Mouse (Mus musculus): ENCODE measurements around the gene Ssbp2. TPM values are rescaled to one million over a fixed set of nuclear protein-coding genes. Genes with fewer than 3 reads are reported as not detected.

The Ssbp2 gene
- polyA plus RNA-seq, 1 experiment from 2014 or later: 112 TPM

GRCm38 (mm10) chr13:91433021-91433420, 27.1 kb upstream of the Ssbp2 start:
- H3K27ac ChIP-seq (replicated peaks in 1 of 2; ENCODE audit: control insufficient read depth in 1 of 2, insufficient read depth in 1 of 2, low read depth in 2 of 2, low read length in 2 of 2): no peak overlapping the region
- no peak overlapping the region for H3K4me3 ChIP-seq (ENCODE audit: control insufficient read depth in 1 of 2, insufficient read depth in 1 of 2, low read depth in 1 of 2, low read length in 2 of 2)
- 84% methylated on average over 11 of the region's 11 CpGs for WGBS
- no peak for ATAC-seq (ENCODE audit: insufficient number of reproducible peaks, insufficient read depth, low FRiP score, low read depth)
- no peaks in the 10 kb centered on the region for H3K27me3 ChIP-seq (ENCODE audit: control insufficient read depth, insufficient read depth, low read length)
- no peaks in the 10 kb centered on the region for H3K4me1 ChIP-seq (ENCODE audit: control insufficient read depth in 2 of 2, insufficient read depth in 2 of 2, low read length in 2 of 2)
- no peaks in the 10 kb centered on the region for H3K36me3 ChIP-seq (ENCODE audit: control insufficient read depth, insufficient read depth, low read length)
- no peak overlapping the region for H3K4me2 ChIP-seq (ENCODE audit: low read length)
- no peaks in the 10 kb centered on the region for H3K9me3 ChIP-seq (ENCODE audit: control insufficient read depth, low read length)
- H3K9ac ChIP-seq (ENCODE audit: low read length): no peak overlapping the region

- Histone ChIP-seq H3K27me3 (ENCODE audit: control insufficient read depth, insufficient read depth, low read length) (no peaks in the 10 kb centered on the region), H3K4me1 (ENCODE audit: control insufficient read depth in 2 of 2, insufficient read depth in 2 of 2, low read length in 2 of 2) (no peaks in the 10 kb centered on the region), H3K36me3 (ENCODE audit: control insufficient read depth, insufficient read depth, low read length) (no peaks in the 10 kb centered on the region), H3K27ac (replicated peaks in 1 of 2; ENCODE audit: control insufficient read depth in 1 of 2, insufficient read depth in 1 of 2, low read depth in 2 of 2, low read length in 2 of 2) (no peak overlapping the region), H3K4me3 (ENCODE audit: control insufficient read depth in 1 of 2, insufficient read depth in 1 of 2, low read depth in 1 of 2, low read length in 2 of 2) (no peak overlapping the region), H3K9me3 (ENCODE audit: control insufficient read depth, low read length) (no peaks in the 10 kb centered on the region), H3K4me2 (ENCODE audit: low read length) (no peak overlapping the region), H3K9ac (ENCODE audit: low read length) (no peak overlapping the region)
- ATAC-seq (ENCODE audit: insufficient number of reproducible peaks, insufficient read depth, low FRiP score, low read depth): no peak
- 56% methylated on average over 3 of the region's 3 CpGs for WGBS
These were observed 22.2 kb upstream of the Ssbp2 start for GRCm38 (mm10) chr13:91437931-91438330.

GRCm38 (mm10) chr13:91441476-91441875, 18.6 kb upstream of the Ssbp2 start:
- no peak overlapping the region for H3K27ac ChIP-seq (replicated peaks in 1 of 2; ENCODE audit: control insufficient read depth in 1 of 2, insufficient read depth in 1 of 2, low read depth in 2 of 2, low read length in 2 of 2)
- no peak for ATAC-seq (ENCODE audit: insufficient number of reproducible peaks, insufficient read depth, low FRiP score, low read depth)
- H3K4me3 ChIP-seq (ENCODE audit: control insufficient read depth in 1 of 2, insufficient read depth in 1 of 2, low read depth in 1 of 2, low read length in 2 of 2): no peak overlapping the region
- no peaks in the 10 kb centered on the region for H3K36me3 ChIP-seq (ENCODE audit: control insufficient read depth, insufficient read depth, low read length)
- H3K9ac ChIP-seq (ENCODE audit: low read length): no peak overlapping the region
- no peaks in the 10 kb centered on the region for H3K27me3 ChIP-seq (ENCODE audit: control insufficient read depth, insufficient read depth, low read length)
- H3K4me2 ChIP-seq (ENCODE audit: low read length): no peak overlapping the region
- H3K9me3 ChIP-seq (ENCODE audit: control insufficient read depth, low read length): no peaks in the 10 kb centered on the region
- no peaks in the 10 kb centered on the region for H3K4me1 ChIP-seq (ENCODE audit: control insufficient read depth in 2 of 2, insufficient read depth in 2 of 2, low read length in 2 of 2)
- WGBS: 92% methylated on average over 5 of the region's 5 CpGs

GRCm38 (mm10) chr13:91446728-91447127, 13.4 kb upstream of the Ssbp2 start:
- no peaks in the 10 kb centered on the region for H3K36me3 ChIP-seq (ENCODE audit: control insufficient read depth, insufficient read depth, low read length)
- ATAC-seq (ENCODE audit: insufficient number of reproducible peaks, insufficient read depth, low FRiP score, low read depth): no peak
- no peaks in the 10 kb centered on the region for H3K27me3 ChIP-seq (ENCODE audit: control insufficient read depth, insufficient read depth, low read length)
- H3K27ac ChIP-seq (replicated peaks in 1 of 2; ENCODE audit: control insufficient read depth in 1 of 2, insufficient read depth in 1 of 2, low read depth in 2 of 2, low read length in 2 of 2): no peak overlapping the region
- no peak overlapping the region for H3K4me2 ChIP-seq (ENCODE audit: low read length)
- peaks cover 0 to 6% of the 10 kb centered on the region in 2 experiments; a peak in 2 of 4 replicates for H3K4me1 ChIP-seq (ENCODE audit: control insufficient read depth in 2 of 2, insufficient read depth in 2 of 2, low read length in 2 of 2)
- H3K9ac ChIP-seq (ENCODE audit: low read length): no peak overlapping the region
- no peak overlapping the region for H3K4me3 ChIP-seq (ENCODE audit: control insufficient read depth in 1 of 2, insufficient read depth in 1 of 2, low read depth in 1 of 2, low read length in 2 of 2)
- no peaks in the 10 kb centered on the region for H3K9me3 ChIP-seq (ENCODE audit: control insufficient read depth, low read length)
- 75% methylated on average over 2 of the region's 2 CpGs for WGBS

- H3K4me1 ChIP-seq (ENCODE audit: control insufficient read depth in 2 of 2, insufficient read depth in 2 of 2, low read length in 2 of 2): peaks cover 0 to 6% of the 10 kb centered on the region in 2 experiments; a peak in 2 of 4 replicates
- H3K27me3 ChIP-seq (ENCODE audit: control insufficient read depth, insufficient read depth, low read length): no peaks in the 10 kb centered on the region
- H3K9me3 ChIP-seq (ENCODE audit: control insufficient read depth, low read length): no peaks in the 10 kb centered on the region
- WGBS: 33% methylated on average over 5 of the region's 5 CpGs
- no peak overlapping the region for H3K4me3 ChIP-seq (ENCODE audit: control insufficient read depth in 1 of 2, insufficient read depth in 1 of 2, low read depth in 1 of 2, low read length in 2 of 2)
- no peak overlapping the region for H3K9ac ChIP-seq (ENCODE audit: low read length)
- no peak for ATAC-seq (ENCODE audit: insufficient number of reproducible peaks, insufficient read depth, low FRiP score, low read depth)
- no peaks in the 10 kb centered on the region for H3K36me3 ChIP-seq (ENCODE audit: control insufficient read depth, insufficient read depth, low read length)
- H3K27ac ChIP-seq (replicated peaks in 1 of 2; ENCODE audit: control insufficient read depth in 1 of 2, insufficient read depth in 1 of 2, low read depth in 2 of 2, low read length in 2 of 2): no peak overlapping the region
- H3K4me2 ChIP-seq (ENCODE audit: low read length): no peak overlapping the region
These were observed 11.1 kb upstream of the Ssbp2 start for GRCm38 (mm10) chr13:91448936-91449335.

GRCm38 (mm10) chr13:91451405-91452166, 8.5 kb upstream of the Ssbp2 start:
- WGBS: 56% methylated on average over 3 of the region's 3 CpGs
- Histone ChIP-seq H3K4me1 (ENCODE audit: control insufficient read depth in 2 of 2, insufficient read depth in 2 of 2, low read length in 2 of 2) (peaks cover 0 to 10% of the 10 kb centered on the region in 2 experiments; a peak in 2 of 4 replicates), H3K36me3 (ENCODE audit: control insufficient read depth, insufficient read depth, low read length) (no peaks in the 10 kb centered on the region), H3K9ac (ENCODE audit: low read length) (no peak overlapping the region), H3K27me3 (ENCODE audit: control insufficient read depth, insufficient read depth, low read length) (no peaks in the 10 kb centered on the region), H3K9me3 (ENCODE audit: control insufficient read depth, low read length) (no peaks in the 10 kb centered on the region), H3K4me2 (ENCODE audit: low read length) (no peak overlapping the region), H3K27ac (replicated peaks in 1 of 2; ENCODE audit: control insufficient read depth in 1 of 2, insufficient read depth in 1 of 2, low read depth in 2 of 2, low read length in 2 of 2) (no peak overlapping the region), H3K4me3 (ENCODE audit: control insufficient read depth in 1 of 2, insufficient read depth in 1 of 2, low read depth in 1 of 2, low read length in 2 of 2) (no peak overlapping the region)
- ATAC-seq (ENCODE audit: insufficient number of reproducible peaks, insufficient read depth, low FRiP score, low read depth): no peak

- Histone ChIP-seq H3K27ac (replicated peaks in 1 of 2; ENCODE audit: control insufficient read depth in 1 of 2, insufficient read depth in 1 of 2, low read depth in 2 of 2, low read length in 2 of 2) (no peak overlapping the region), H3K27me3 (ENCODE audit: control insufficient read depth, insufficient read depth, low read length) (no peaks in the 10 kb centered on the region), H3K9me3 (ENCODE audit: control insufficient read depth, low read length) (no peaks in the 10 kb centered on the region), H3K36me3 (ENCODE audit: control insufficient read depth, insufficient read depth, low read length) (no peaks in the 10 kb centered on the region), H3K4me1 (ENCODE audit: control insufficient read depth in 2 of 2, insufficient read depth in 2 of 2, low read length in 2 of 2) (peaks cover 0 to 10% of the 10 kb centered on the region in 2 experiments; a peak in 2 of 4 replicates), H3K9ac (ENCODE audit: low read length) (no peak overlapping the region), H3K4me2 (ENCODE audit: low read length) (no peak overlapping the region), H3K4me3 (ENCODE audit: control insufficient read depth in 1 of 2, insufficient read depth in 1 of 2, low read depth in 1 of 2, low read length in 2 of 2) (no peak overlapping the region)
- no peak for ATAC-seq (ENCODE audit: insufficient number of reproducible peaks, insufficient read depth, low FRiP score, low read depth)
- 89% methylated on average over 3 of the region's 3 CpGs for WGBS
These were observed 7.8 kb upstream of the Ssbp2 start for GRCm38 (mm10) chr13:91452269-91452668.

DNA sequence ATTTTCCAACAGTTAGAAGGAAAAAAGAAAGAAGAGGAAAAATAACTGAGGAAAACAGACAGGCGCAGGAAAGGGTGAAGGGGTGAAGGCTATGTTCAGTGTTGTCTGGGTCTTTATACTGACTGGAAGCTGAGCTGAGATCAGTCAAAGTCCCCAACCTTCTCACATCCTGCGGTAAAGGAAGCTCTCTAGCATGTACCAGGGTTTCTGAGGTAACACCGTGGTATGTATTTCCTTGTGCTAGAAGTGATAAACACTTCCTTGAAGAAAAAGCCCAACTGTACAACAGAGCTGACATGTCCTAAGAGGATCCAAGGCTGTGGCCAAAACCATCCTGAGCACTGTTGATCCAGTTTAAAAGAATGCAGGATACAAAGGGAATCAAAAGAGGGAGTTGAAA, 6.8 kb upstream of the Ssbp2 start:
- 71% methylated on average over 3 of the region's 3 CpGs for WGBS

More for the DNA sequence above, 6.8 kb upstream of the Ssbp2 start:
- Histone ChIP-seq H3K27ac (replicated peaks in 1 of 2; ENCODE audit: control insufficient read depth in 1 of 2, insufficient read depth in 1 of 2, low read depth in 2 of 2, low read length in 2 of 2) (no peak overlapping the region), H3K4me1 (ENCODE audit: control insufficient read depth in 2 of 2, insufficient read depth in 2 of 2, low read length in 2 of 2) (peaks cover 0 to 10% of the 10 kb centered on the region in 2 experiments; a peak in 2 of 4 replicates), H3K4me3 (ENCODE audit: control insufficient read depth in 1 of 2, insufficient read depth in 1 of 2, low read depth in 1 of 2, low read length in 2 of 2) (no peak overlapping the region), H3K27me3 (ENCODE audit: control insufficient read depth, insufficient read depth, low read length) (no peaks in the 10 kb centered on the region), H3K9me3 (ENCODE audit: control insufficient read depth, low read length) (no peaks in the 10 kb centered on the region), H3K36me3 (ENCODE audit: control insufficient read depth, insufficient read depth, low read length) (no peaks in the 10 kb centered on the region), H3K4me2 (ENCODE audit: low read length) (no peak overlapping the region), H3K9ac (ENCODE audit: low read length) (no peak overlapping the region)
- ATAC-seq (ENCODE audit: insufficient number of reproducible peaks, insufficient read depth, low FRiP score, low read depth): no peak

All from heart, embryonic 14.5 days (tissue).